Mouse (Mus musculus): ENCODE measurements around the gene Mphosph6.

Mphosph6 gene

DNA sequence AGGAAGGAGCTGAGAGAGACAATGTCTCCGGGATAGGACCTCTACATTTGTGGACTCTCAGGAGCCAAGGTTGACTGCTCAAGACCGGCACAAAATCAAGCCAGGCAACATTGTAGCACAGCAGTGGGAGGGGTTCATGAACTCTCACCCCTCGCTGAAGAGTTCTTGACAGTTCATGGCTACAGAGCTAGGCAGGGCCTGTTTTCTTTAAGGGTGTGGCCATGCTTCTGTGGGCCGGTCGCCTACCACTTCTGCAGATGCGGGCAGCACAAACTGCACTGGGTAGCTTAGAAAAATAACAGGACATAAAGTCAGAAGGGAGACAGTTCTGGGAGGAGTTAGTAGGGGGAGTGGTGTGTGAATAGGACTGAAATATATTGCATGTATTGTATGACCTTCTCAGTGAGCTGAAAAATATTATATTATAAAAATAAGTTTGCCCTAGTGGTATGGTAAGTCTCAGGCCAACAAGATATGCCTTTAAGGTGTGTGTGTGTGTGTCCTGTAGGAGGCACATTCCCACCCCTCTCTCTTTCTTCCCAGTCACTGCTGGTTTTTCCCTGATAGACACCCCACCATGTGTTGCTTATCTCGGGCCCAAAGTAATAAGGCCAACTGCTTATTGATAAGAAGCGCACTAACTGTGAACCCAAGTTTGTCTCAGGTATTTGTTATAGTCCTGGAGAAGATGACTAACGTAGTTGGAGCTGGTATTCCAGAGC is 30.5 kb downstream of the Mphosph6 start:
- DNase-seq (ENCODE audit: extremely low read depth, low read depth, low spot score), result no peak

- DNase-seq (ENCODE audit: extremely low read depth, low read depth, low spot score), result peak; percentile 46
Observed at GRCm38 (mm10) chr8:117768971-117769370, 32.8 kb downstream of the Mphosph6 start.

GRCm38 (mm10) chr8:117765947-117766346 is 35.8 kb downstream of the Mphosph6 start:
- no peak for DNase-seq (ENCODE audit: extremely low read depth, low read depth, low spot score)

DNA sequence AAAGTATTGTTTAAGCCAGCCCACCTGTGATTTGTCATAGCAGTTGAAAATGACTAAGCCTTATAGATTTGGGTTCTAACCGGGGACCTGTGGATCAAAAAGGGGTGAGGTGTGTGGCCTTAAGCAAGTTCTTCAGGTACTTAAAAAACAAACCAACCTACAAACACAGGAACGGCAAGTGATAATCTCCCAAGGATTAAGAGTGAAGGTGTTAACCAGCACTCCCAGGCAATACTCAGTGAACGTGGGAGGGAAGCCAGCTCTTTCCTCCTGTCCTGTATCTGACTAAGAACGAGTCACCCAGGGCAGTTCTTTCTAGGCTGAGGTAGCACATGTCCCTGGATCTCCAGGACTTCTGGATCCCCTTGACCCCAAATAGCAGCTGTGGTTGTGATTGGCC is 37.1 kb downstream of the Mphosph6 start:
- DNase-seq (ENCODE audit: extremely low read depth, low read depth, low spot score), result peak; percentile 78

- no peak for DNase-seq (ENCODE audit: extremely low read depth, low read depth, low spot score)
Observed at GRCm38 (mm10) chr8:117762776-117763175, 39.0 kb downstream of the Mphosph6 start.

- DNase-seq (ENCODE audit: extremely low read depth, low read depth, low spot score), result no peak
Observed at GRCm38 (mm10) chr8:117757900-117758299, 43.8 kb downstream of the Mphosph6 start.

DNA sequence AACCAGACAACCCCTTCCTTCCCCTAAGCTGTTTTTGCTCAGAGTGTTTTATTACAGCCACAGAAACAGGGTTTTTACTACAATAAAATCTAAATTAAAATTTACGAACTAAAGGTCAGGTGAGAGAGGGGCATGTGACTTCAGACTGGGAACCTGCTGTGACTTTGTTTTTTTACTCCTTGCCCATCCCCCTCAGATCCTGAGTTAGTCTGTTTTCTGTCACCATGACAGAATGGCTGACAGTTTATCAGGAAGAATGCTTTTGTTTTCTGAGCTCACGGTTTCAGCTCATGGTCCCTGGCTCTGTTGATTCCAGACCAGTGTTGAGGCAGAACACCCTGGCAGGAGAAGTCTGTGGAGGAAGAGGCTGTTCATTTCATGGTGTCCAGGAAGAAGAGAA is 52.3 kb downstream of the Mphosph6 start:
- no peak for DNase-seq (ENCODE audit: extremely low read depth, low read depth, low spot score)

- no peak for DNase-seq (ENCODE audit: extremely low read depth, low read depth, low spot score)
Observed at GRCm38 (mm10) chr8:117747886-117748730, 53.6 kb downstream of the Mphosph6 start.

- DNase-seq (ENCODE audit: extremely low read depth, low read depth, low spot score), result no peak
Observed at GRCm38 (mm10) chr8:117747428-117747827, 54.3 kb downstream of the Mphosph6 start.

GRCm38 (mm10) chr8:117746651-117747050 is 55.1 kb downstream of the Mphosph6 start:
- no peak for DNase-seq (ENCODE audit: extremely low read depth, low read depth, low spot score)

- DNase-seq (ENCODE audit: extremely low read depth, low read depth, low spot score), result no peak
Observed at GRCm38 (mm10) chr8:117742431-117743012, 59.2 kb downstream of the Mphosph6 start.

Measured in fat pad, adult 2 months (tissue).